ENCODE assay signal across 9 mouse cellular contexts in genomic region chr6:141433917-141434756, GRCm38 (mm10).
A peak's percentile ranks its signal among the peaks of the same experiment; 100 is the strongest.
DNase-seq lines count a peak whose midpoint lies in the region; ATAC-seq and TF ChIP-seq lines count a peak whose summit lies in the region.
"Had no signal": no experiment of that assay in that cellular context is flagged by ENCODE, and none has a peak within 500 bp of the region (broad histone marks: within the 10 kb centered on the region; RNA-seq: fewer than 3 reads in every experiment).

No protein-coding gene starts in this region.

- peaks cover 6% of the 10 kb centered on the region; the same call in 1 of the 2 replicates for H3K36me3 ChIP-seq in heart, embryonic 16.5 days (ENCODE audit: control insufficient read depth, insufficient read depth)
- H3K36me3 ChIP-seq in heart, embryonic 11.5 days (ENCODE audit: control insufficient read depth, insufficient read depth, low read length): no peaks in the 10 kb centered on the region
- no peaks in the 10 kb centered on the region for H3K36me3 ChIP-seq in embryonic facial prominence, embryonic 10.5 days (replicated peaks)
- H3K36me3 ChIP-seq in hindbrain, embryonic 16.5 days (ENCODE audit: control insufficient read depth, insufficient read depth, low read length): no peaks in the 10 kb centered on the region
- H3K36me3 ChIP-seq in limb, embryonic 14.5 days (ENCODE audit: control insufficient read depth, insufficient read depth, low read length): no peaks in the 10 kb centered on the region
- H3K36me3 ChIP-seq: G1E had no signal

- no peak for ATAC-seq in heart, embryonic 16.5 days (replicated peaks; ENCODE audit: extremely low read depth, insufficient read depth, low FRiP score)
- no peak for ATAC-seq in heart, embryonic 11.5 days (replicated peaks; ENCODE audit: insufficient number of reproducible peaks, low FRiP score, low TSS enrichment)
- ATAC-seq in hindbrain, embryonic 16.5 days: peak; percentile 78
- ATAC-seq in limb, embryonic 14.5 days (ENCODE audit: low FRiP score, low read depth): peak; percentile 84

- H3K27me3 ChIP-seq in heart, embryonic 16.5 days (ENCODE audit: control insufficient read depth, insufficient read depth, low read length): no peaks in the 10 kb centered on the region
- H3K27me3 ChIP-seq in heart, embryonic 11.5 days (ENCODE audit: control insufficient read depth, insufficient read depth, low read length): no peaks in the 10 kb centered on the region
- no peaks in the 10 kb centered on the region for H3K27me3 ChIP-seq in embryonic facial prominence, embryonic 10.5 days (replicated peaks; ENCODE audit: low read depth, poor library complexity, severe bottlenecking)
- H3K27me3 ChIP-seq in hindbrain, embryonic 16.5 days (replicated peaks; ENCODE audit: control insufficient read depth, insufficient read depth, low read length): no peaks in the 10 kb centered on the region
- H3K27me3 ChIP-seq in limb, embryonic 14.5 days (ENCODE audit: control insufficient read depth, insufficient read depth, low read length): no peaks in the 10 kb centered on the region

- no peak overlapping the region for H3K4me2 ChIP-seq in heart, embryonic 16.5 days (ENCODE audit: low read depth, low read length)
- no peak overlapping the region for H3K4me2 ChIP-seq in heart, embryonic 11.5 days
- no peak overlapping the region for H3K4me2 ChIP-seq in hindbrain, embryonic 16.5 days (ENCODE audit: low read length)
- H3K4me2 ChIP-seq in limb, embryonic 14.5 days (replicated peaks; ENCODE audit: low read depth, low read length, severe bottlenecking): no peak overlapping the region

- peaks cover 5% of the 10 kb centered on the region; the same call in 1 of the 2 replicates for H3K9me3 ChIP-seq in heart, embryonic 16.5 days (replicated peaks; ENCODE audit: control insufficient read depth, low read length)
- no peaks in the 10 kb centered on the region; the same call in none of the 2 replicates for H3K9me3 ChIP-seq in heart, embryonic 11.5 days (replicated peaks; ENCODE audit: control insufficient read depth, low read length)
- H3K9me3 ChIP-seq in embryonic facial prominence, embryonic 10.5 days: peaks cover 3% of the 10 kb centered on the region; the same call in 1 of the 2 replicates
- no peaks in the 10 kb centered on the region for H3K9me3 ChIP-seq in hindbrain, embryonic 16.5 days (ENCODE audit: control insufficient read depth, low read length)
- H3K9me3 ChIP-seq in limb, embryonic 14.5 days (ENCODE audit: control insufficient read depth, low read length): no peaks in the 10 kb centered on the region

- H3K4me1 ChIP-seq in heart, embryonic 16.5 days (ENCODE audit: control insufficient read depth, insufficient read depth, low read length): peaks cover 13% of the 10 kb centered on the region
- H3K4me1 ChIP-seq in heart, embryonic 11.5 days (ENCODE audit: control insufficient read depth, insufficient read depth, low read length): peaks cover 7% of the 10 kb centered on the region; the same call in 1 of the 2 replicates
- H3K4me1 ChIP-seq in embryonic facial prominence, embryonic 10.5 days: peaks cover 16% of the 10 kb centered on the region
- H3K4me1 ChIP-seq in hindbrain, embryonic 16.5 days (ENCODE audit: control insufficient read depth, insufficient read depth, low read depth, low read length): no peaks in the 10 kb centered on the region; the same call in 1 of the 2 replicates
- H3K4me1 ChIP-seq in limb, embryonic 14.5 days (ENCODE audit: control insufficient read depth, insufficient read depth, low read length): peaks cover 7% of the 10 kb centered on the region

- H3K4me3 ChIP-seq in heart, embryonic 16.5 days (ENCODE audit: low read length): no peak overlapping the region
- no peak overlapping the region for H3K4me3 ChIP-seq in heart, embryonic 11.5 days (ENCODE audit: low read depth, low read length)
- H3K4me3 ChIP-seq in embryonic facial prominence, embryonic 10.5 days: no peak overlapping the region
- no peak overlapping the region for H3K4me3 ChIP-seq in hindbrain, embryonic 16.5 days (ENCODE audit: low read length)
- H3K4me3 ChIP-seq in limb, embryonic 14.5 days (replicated peaks; ENCODE audit: low read length): no peak overlapping the region

- DNase-seq in embryonic facial prominence, embryonic 10.5 days (ENCODE audit: low spot score): peak; percentile 48
- peak; percentile 62 for DNase-seq in limb, embryonic 14.5 days (ENCODE audit: low spot score)
- DNase-seq in skeletal muscle tissue, adult 2 months (ENCODE audit: low read depth, low spot score): peak; percentile 14
- no peak for DNase-seq in urinary bladder, postnatal 36 days (ENCODE audit: low spot score in 2 of 2)
- no peak for DNase-seq in lung, postnatal 36 days

- H3K27ac ChIP-seq in heart, embryonic 16.5 days (ENCODE audit: low read length): peak overlapping the region; percentile 30
- H3K27ac ChIP-seq in heart, embryonic 11.5 days (ENCODE audit: low read depth, low read length): no peak overlapping the region
- 0 out of 2 replicates have a peak overlapping the region, but pooled peaks have one; percentile 51 for H3K27ac ChIP-seq in embryonic facial prominence, embryonic 10.5 days (replicated peaks)
- no peak overlapping the region for H3K27ac ChIP-seq in hindbrain, embryonic 16.5 days (ENCODE audit: low read depth, low read length)
- no peak overlapping the region for H3K27ac ChIP-seq in limb, embryonic 14.5 days (replicated peaks; ENCODE audit: low read depth, low read length)

- 51% methylated on average over 10 of the region's 10 CpGs for WGBS in heart, embryonic 16.5 days
- 57% methylated on average over 10 of the region's 10 CpGs for WGBS in heart, embryonic 11.5 days (ENCODE audit: insufficient replicate concordance)
- WGBS in embryonic facial prominence, embryonic 10.5 days: 53% methylated on average over 10 of the region's 10 CpGs
- 28% methylated on average over 10 of the region's 10 CpGs for WGBS in hindbrain, embryonic 16.5 days
- 14% methylated on average over 10 of the region's 10 CpGs for whole genome bisulfite sequencing in limb, embryonic 14.5 days

- no peak overlapping the region for H3K9ac ChIP-seq in heart, embryonic 16.5 days (ENCODE audit: low read length)
- H3K9ac ChIP-seq in heart, embryonic 11.5 days (ENCODE audit: low read depth, low read length): no peak overlapping the region
- H3K9ac ChIP-seq in hindbrain, embryonic 16.5 days (ENCODE audit: low read depth, low read length): no peak overlapping the region
- no peak overlapping the region for H3K9ac ChIP-seq in limb, embryonic 14.5 days (ENCODE audit: low read depth, low read length, severe bottlenecking)

- TF ChIP-seq POLR2A in limb, embryonic 14.5 days (IDR thresholded peaks at IDR 0.05; ENCODE audit: borderline replicate concordance, extremely low read depth, insufficient read depth, insufficient read length): no peak

Comparison
In these comparisons a context has a peak if more than half of its experiments do, and no peak if none do; other contexts are left out.
1. H3K27ac ChIP-seq: peak in heart, embryonic 16.5 days (single experiment) and embryonic facial prominence, embryonic 10.5 days (single experiment); none in heart, embryonic 11.5 days (single experiment), hindbrain, embryonic 16.5 days (single experiment) and limb, embryonic 14.5 days (single experiment).
2. ATAC-seq: peak in hindbrain, embryonic 16.5 days (single experiment) and limb, embryonic 14.5 days (single experiment); none in heart, embryonic 16.5 days (single experiment) and heart, embryonic 11.5 days (single experiment).
3. DNase-seq: peak in embryonic facial prominence, embryonic 10.5 days (single experiment), limb, embryonic 14.5 days (single experiment) and skeletal muscle tissue, adult 2 months (single experiment); none in urinary bladder, postnatal 36 days (0 of 2) and lung, postnatal 36 days (single experiment).